Mouse (Mus musculus): Measurements from ENCODE around the gene Zbtb8a.
"Not testable (repeated sequence)": the region's sequence is repeated elsewhere in the genome, so short reads cannot be mapped to it uniquely, and the experiment has no call there.

Zbtb8a gene

DNA sequence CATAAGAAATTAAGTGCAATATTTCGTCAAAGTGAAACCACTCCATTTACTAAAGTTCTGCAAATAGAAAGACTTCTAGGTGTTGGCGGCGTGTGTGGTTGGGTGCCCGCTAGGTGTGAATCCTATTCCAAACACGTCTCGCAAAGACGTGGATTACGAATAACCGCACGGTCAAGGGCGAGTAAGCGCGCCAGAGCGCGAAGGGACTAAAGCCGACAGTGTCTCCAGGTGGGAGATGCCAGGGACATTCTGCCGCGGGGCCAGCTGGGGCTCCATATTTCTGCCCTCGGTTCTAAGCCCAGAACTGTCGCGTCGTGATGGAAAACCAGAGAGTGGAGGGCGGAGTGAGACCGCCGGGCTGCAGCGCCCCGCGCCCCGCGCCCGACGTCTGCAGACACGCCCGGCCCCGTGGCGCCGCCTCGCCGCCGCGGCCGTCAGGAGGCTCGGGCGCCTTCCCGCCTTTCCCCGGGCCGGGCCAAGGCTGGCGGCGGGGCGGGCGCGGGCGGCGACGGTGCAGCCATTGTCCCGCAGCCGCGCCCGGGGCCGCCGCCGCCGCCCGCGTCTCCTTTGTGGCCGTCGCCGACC lies 863 bp downstream of the Zbtb8a start:
- DNase-seq (ENCODE audit: low spot score) = no peak

DNA sequence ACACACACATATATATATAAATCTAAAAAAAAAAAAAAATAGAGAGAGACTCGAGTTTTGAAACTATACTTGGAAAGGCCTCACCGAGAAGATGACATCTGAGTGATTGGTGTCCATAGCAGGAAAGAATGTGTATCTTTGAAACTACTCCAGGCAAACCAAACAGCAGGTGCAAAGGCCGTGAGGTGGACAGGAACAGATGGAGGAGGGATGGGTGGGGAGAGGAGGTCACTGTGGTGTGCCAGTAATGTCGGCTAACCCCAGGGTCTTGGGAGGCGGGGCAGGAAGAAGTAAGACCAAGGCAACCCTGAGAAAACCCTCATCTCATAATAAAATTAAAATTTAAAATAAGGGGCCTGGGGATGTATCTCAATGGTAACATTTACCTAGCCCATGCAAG lies 2.1 kb downstream of the Zbtb8a start:
- no peak for DNase-seq (ENCODE audit: low spot score)

DNA sequence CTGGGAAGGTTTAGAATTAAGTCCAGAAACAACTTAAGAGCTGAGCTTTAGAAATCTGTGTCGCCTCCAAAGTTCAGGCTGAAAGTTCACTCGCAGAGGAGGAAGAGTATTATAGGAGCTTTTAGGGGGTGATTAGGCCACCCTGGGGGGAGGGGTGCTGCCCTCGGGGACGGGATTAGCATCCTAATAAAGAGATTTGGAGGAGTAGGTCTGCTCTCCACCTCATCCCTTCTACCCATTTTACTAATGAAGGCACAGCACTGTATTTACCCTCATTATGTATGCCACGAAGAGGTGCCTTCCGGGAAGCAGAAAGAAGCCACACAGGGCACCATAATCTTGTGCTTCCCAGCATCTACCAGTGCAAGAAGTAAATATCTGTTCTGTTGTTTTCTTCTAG lies 2.9 kb downstream of the Zbtb8a start:
- DNase-seq (ENCODE audit: low spot score) = no peak

DNA sequence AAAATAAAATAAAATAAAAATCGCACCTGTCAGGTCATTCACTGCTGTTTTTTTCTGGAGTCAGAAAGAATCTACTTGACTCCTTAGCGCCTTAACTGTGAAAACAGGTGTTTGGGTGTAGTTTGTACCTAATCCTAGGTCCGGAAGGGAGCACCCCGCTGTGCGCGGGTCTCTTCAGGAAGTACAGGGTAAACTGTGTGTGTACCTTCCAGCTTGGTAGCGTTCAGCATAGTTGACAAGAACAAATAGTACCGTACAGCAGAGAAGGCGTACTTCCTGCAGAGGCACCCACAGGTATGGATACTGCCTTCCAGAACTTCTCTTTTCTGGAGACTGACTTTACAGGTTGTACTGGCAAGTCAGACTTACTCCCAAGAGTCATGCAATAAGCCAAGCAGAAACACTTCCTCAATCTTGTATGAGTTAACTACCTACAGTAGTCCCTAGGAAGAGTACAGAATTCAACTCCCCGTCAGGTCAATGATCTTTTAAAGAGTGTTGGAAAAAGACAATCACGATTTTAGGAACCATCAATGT lies 3.6 kb downstream of the Zbtb8a start:
- DNase-seq (ENCODE audit: low spot score) = no peak

DNA sequence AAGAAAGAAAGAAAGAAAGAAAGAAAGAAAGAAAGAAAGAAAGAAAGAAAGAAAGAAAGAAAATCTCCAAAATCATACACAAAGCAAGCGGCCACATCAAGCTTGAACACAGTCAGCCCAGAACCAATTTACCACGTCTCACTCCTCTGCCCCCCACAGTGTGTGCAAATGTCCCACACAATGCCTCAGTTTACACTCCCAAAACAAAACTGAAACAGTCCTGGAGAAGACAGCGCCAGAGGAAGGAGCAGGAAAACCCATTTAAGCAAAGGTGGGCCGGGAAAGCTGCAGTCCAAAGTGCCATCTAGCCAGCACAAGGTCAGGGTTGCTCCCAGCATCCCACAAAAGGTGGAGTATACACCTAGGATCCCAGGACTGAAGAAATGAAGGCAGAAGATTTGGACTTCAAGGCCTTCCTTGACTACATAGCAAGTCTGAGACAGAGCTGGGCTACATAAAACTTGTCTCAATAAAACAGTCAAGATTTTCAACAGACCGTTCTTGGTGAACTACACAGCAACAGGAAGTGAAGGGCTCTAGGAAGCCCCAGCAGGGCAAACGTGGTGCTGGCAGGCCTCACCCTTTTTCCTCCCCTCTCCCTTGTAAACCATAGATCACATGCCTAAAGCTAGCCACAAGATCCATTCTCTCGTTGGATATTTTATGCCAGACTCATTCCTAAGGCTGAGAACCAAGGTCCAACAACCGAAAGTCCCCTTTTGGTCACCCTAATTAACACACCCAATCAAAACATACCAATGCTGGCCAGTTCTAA lies 4.5 kb downstream of the Zbtb8a start:
- DNase-seq (ENCODE audit: low spot score) = no peak

DNA sequence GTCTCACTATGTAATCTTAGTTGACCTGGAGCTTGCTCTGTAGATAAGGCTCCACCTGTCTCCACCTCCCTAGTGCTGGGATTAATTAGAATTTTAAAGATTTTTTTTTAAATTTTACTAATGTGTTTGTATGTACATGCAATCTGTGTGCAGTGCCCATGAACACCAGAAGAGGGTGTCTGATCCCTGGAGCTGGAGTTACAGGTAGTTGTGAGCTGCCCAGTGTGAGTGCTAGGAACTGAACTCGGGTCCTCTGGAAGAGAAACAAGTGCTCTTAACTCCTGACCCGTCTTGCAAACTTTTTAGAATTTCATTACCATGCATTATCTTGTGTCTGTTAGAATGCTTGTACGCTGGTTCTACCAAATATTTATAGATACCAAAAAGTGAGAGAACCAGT lies 6.5 kb downstream of the Zbtb8a start:
- DNase-seq (ENCODE audit: low spot score) = no peak

DNA sequence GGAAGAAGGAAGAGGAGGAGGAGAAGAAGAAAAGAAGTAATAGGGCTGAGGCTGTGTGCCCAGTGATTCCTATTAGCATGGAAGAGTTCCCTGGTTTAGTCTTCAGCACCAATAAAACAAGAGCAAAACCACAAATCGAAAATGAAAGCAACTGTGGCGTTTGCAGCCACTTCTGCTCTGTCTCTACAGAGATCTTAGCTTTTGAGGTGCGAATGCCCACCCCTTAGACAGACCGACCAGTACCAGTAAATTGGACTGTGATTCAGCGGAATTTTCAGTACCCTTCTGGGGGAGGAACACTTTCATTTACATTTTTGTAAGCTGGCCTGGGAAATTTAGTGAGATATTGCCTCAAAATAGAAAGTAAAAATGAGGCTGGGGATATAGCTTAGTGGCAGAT lies 12.7 kb downstream of the Zbtb8a start:
- DNase-seq (ENCODE audit: low spot score) = no peak

DNA sequence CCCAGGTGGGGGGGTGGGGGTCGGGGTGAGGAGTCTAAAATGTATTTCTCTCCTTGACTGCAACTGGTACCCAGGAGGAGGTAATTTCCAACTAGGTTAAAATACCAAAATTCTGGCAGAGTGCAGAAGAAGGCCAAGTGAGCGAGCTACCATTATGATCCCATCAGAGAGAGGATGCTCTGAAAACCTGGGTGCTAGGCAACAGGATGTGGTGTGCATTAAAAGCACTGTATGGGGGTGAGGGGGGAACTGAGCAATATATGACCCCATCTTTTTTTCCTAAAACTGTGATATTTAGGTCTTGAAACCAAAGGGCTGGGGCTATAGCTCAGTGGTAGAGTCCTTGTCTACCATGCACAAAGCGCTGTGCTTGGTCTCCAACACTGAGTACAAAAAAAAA lies 13.5 kb downstream of the Zbtb8a start:
- DNase-seq (ENCODE audit: low spot score) = no peak

DNA sequence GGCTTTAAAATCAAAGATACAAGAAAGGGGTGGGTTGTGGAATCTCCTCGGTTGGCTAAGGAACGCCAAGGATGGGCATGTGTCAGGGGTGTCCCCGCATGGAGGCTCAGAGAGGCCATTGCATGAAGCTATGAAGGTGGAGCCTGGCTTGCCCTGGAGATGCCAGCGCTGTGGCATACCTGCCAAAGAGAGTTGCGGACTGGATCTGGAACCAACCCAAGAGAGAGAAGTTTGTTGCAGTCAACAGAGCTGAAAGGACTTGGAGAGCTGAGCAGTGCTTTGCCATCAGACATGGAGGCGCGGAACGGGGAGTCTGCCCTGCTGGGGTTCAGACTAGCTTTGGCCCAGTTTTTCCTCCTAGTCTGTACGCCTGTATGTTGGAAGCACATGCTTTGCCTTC lies 14.5 kb downstream of the Zbtb8a start:
- DNase-seq (ENCODE audit: low spot score) = no peak

DNA sequence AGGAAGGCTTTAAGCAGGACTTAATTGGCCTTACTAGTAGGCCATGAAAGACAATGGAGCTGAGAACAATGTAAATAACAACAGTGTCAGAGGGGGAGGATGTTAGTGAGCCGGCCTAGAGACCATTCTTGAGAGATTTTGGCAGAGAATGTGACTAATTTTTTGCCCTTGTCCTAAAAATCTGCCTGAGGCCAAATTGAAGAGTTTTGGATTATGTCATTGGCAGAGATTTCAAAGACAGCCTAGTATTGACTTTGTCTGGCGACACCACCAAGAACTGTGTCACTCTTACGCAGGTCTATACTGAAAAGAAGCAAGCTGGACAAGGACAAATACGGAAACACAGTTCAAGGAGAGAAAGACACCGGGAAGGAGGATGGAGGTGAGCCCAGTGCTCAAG lies 15.1 kb downstream of the Zbtb8a start:
- no peak for DNase-seq (ENCODE audit: low spot score)

DNA sequence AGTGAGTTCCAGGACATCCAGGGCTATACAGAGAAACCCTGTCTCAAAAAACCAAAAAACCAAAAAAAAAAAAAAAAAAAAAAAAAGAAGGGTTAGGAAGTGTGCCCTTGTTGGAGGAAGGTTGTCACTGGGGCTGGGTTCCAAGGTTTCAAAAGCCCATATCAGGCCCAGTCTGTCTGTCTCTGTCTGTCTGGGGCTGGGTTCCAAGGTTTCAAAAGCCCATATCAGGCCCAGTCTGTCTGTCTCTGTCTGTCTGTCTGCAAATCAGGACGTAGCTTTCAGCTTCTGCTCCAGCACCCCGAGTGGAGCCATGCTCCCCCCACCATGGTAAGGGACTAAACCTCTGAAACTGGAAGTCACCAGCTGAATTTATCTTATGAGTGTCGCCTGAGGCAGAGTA lies 15.7 kb downstream of the Zbtb8a start:
- not testable (repeated sequence) for DNase-seq (ENCODE audit: low spot score)

DNA sequence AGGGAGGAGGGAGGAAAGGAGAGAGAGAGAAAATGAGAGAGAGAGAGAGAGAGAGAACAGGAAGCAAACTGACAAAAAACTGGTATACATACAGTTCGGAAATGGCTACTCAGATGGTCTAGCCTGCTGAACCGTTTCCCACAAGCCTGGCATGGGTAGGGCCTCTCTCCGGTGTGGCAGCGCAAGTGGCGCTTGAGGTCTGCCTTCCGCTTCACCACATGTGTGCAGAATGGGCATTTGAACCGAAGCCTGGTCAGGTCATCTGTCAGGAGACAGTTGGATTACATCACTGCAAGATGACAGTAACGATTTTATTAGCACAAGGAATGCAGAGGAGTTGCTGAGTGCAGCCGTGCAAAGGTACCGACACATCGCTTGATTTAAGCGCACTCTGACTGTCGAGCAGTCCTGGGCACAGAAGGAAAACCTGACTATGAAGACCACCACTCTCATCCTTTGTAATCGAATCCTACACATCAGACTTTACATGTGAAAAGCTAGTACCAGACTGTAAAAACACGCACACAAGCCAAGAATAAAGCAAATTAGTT lies 20.2 kb downstream of the Zbtb8a start:
- DNase-seq (ENCODE audit: low spot score) = no peak

DNA sequence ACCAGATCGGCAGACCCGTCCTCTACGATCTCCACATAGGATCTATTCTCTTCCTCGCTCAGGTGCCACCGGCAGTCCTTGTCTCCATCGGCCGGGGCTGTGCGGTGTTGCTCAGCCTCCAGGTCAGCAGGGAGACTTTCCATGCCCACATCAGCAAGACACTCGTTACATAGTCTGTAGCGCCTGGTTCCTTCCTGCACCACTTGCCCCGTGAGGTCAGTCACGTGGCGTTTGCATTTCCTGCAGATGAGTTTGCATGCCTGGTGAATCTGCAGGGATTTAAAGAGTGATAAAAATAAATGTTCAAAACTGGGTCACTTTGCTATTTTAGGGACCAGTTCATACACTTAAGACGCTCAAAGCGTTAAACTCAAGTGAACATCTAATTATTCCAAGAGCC lies 23.7 kb downstream of the Zbtb8a start:
- DNase-seq (ENCODE audit: low spot score) = no peak

DNA sequence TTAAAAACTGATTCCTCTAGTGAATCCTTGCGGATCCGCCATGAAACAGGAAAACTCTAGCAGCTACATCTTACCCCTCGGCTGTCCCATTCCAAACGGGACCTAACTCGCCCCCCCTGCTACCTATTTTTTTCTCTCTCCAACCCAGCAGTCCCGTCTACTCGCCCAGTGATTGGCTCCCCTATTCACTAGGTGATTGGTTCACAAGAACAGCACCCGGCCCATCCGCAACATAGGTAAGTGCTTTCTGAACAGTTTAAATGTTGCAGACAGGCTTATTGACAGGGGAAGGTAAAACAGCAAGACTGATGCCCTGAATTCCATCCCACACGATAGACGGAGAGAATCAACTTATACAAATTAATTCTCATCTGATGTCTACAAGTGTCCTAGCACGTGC lies 24.7 kb downstream of the Zbtb8a start:
- no peak for DNase-seq (ENCODE audit: low spot score)

DNA sequence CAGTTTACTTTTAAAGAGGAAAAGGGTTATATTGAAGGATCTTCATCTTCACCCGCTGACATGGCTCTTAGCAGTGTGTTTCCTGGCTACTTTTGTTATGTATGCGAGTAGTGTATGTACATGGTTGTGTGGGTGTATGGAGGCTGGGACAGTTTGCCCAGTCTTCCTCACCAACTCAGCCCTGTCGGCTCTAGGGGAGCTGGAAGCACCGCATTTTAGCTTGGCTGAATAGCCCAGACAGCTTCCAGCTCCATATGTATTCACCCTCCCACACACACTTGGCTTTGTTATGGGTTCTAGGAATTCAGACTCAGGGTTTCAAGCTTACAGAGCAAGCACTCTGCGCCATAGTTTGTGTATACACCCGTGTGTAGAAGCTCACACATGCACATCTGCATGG lies 26.8 kb downstream of the Zbtb8a start:
- DNase-seq (ENCODE audit: low spot score) = no peak

DNA sequence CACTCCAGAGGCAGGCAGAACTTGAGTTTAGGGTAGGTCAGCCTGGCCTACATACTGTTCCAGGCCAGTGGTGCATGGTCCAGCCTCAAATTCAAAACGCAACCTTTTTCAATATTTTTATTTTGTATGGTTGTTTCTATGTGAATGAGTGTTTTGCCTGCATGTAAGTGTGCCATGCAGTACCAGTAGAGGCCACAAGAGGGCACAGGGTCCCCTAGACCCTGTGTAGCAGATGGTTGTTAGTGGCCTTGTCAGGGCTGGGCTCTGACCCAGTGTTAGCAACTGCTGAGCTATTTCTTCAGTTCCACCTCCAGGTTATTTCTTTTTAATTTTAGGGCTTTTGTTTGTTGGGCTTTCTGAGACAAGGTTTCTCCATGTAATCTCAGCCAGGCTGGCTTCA lies 27.3 kb downstream of the Zbtb8a start:
- peak; percentile 30 for DNase-seq (ENCODE audit: low spot score)

DNA sequence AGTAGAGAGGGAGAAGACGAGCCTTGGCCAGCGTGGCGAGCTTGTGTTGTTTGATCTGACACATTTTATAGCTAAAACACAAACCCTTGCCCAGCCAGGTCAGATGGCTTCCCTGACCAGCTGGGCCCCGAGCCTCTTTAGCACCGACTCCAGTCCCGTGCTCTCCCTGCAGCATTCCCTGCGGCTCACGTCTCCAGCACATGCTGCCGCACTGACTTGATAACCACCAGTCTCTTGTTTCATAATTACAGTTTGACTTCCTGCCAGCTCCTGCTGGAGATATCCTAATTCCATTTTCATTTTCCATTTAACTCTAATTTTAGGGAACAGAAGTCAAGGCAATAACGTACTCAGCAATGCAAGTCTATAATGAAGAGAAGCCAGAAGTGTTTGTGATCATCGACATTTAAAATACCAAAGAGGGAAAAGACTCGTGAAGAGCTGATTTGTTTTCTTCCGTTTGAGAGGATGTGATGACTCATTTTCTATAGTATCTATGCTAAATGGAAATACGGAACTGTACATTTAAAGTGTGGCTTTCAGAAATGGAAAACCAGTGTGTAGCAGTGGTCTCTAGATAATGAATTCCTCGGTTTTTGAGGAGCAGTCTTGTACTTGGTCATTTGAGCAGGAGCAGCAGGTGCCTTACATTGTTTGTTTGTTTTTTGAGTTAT lies 31.3 kb downstream of the Zbtb8a start:
- DNase-seq (ENCODE audit: low spot score) = no peak

DNA sequence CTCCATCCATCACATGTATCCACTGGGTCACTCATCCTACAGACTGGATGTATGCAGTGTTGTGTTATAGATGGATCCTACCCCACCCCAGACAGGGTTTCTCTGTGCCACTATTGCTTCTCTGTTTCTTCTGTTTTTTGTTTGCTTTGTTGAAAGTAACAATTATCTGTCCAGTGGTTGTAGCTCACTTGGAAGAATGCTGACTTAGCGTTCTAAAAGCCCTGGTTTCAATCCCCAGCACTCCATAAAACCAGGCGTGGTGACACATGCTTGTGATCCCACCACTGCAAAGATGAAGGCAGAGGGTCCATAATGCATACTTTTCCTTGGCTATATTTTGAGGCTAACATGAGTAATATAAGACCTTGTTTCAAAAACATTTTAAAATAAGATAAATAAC lies 35.2 kb downstream of the Zbtb8a start:
- no peak for DNase-seq (ENCODE audit: low spot score)

DNA sequence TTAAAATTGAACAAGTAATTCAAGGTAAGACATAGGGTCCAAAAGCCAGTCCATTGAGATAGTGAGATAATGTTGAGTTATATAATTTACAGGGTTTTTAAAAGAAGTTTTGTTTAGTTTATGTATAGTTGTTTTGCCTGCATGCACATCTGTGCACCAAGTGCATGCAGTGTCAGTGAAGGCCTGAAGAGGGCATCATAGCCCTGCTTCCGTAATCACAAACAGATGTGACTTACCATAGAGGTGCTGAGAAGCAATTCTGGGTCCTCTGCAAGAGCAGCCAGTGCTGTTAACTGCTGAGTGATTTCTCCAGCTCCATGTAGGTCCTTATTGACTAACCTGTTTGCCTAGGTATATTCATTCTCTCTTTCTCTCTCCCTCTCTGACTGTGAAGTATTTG lies 36.0 kb downstream of the Zbtb8a start:
- DNase-seq (ENCODE audit: low spot score) = no peak

DNA sequence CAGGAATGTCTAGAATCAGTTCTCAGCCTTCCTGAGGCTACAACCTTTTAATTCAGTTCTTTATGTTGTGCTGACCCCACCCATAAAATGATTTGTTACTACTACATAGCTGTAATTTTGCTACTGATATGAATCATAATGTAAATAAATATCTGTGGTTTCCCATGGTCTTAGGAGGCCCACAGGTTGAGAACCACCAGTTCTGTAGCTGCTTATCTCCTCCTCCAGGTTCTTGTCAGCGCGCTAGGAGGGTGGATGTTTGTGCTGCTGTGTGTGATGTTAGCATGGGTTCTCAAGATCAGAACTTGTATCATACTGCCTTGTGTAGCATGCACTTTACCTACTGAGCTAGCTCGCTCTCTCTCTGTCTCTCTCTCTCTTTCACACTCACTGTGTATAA lies 38.2 kb downstream of the Zbtb8a start:
- no peak for DNase-seq (ENCODE audit: low spot score)

DNA sequence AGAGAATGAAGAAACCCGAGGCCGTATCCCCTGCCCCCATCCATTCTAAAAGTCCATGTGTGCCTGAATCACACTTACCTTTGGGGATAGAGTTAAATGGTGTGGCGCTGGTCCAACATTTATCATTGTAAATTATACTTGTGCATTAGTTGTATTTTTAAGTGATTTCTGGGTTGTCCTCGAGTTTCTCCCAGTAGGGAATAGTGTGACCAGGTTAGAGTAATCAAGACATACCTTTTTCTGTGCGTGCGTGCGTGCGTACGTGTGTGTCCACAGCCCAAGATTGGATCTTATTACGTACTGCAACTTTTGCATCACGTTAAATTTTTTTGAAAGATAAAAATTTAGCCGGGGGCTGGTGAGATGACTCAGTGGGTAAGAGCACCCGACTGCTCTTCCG lies 41.6 kb downstream of the Zbtb8a start:
- no peak for DNase-seq (ENCODE audit: low spot score)

DNA sequence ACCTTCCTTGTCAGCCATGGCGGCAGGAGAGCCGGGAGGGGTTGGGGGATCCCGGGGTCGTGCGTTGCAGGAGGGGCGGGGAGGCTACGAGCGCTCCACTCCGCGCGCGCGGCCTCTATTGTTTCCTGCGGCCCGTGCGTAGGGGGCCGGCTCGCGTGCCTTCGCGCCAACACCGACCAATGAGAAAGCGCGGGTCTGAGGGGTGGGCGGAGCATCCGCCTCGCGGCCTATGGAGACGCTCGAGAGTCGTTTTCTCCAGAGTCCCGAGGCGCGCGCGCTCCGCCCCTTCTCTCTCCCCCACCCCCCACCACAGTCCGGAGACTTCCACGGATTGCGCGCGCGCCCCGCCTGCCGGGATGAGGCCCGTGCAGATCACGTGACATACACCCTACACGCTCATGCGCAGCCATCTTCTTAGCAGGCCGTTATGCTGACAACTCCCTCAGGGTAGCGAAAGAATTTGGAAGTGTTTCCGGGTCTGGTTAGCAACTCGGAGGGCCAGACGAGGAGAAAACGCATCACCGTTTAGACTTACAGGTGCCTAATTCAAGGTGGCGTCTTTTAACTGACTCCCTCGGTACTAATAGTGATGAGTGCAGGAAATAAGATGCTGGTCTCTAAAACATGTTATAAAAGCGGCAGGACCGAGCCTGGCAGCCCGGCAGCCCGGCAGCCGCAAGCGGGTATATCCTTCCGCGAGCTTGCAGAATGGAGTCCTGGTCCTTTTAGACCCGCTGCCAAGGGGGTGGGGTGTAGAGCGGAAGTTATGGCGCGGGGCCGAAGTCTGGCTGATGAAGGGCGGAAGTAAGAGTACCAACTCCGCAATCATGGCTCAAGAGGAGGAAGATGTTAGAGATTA lies 42.5 kb downstream of the Zbtb8a start, which contains the start of the genes Rbbp4 and Zbtb8os:
Gene Rbbp4 (minus strand): TSS at position 155 of the 859 bp plus-strand sequence.
Gene Zbtb8os (plus strand): TSS at position 480 of the 859 bp plus-strand sequence.
- peak; percentile 84 for DNase-seq (ENCODE audit: low spot score)

Data from urinary bladder, postnatal 10 days (tissue).